Mouse (Mus musculus): ENCODE results near the gene Slc1a3. TPM values are rescaled to one million over a fixed set of nuclear protein-coding genes. Genes with fewer than 3 reads are reported as not detected.

Slc1a3 gene
- total and polyA plus RNA-seq, 3 experiments, result 4.5 to 12.6 (median 6.5) TPM

- Histone ChIP-seq H3K4me1 (ENCODE audit: control insufficient read depth in 1 of 2, insufficient read depth in 2 of 2) (peaks cover 3 to 12% of the 10 kb centered on the region in 2 experiments; a peak in 2 of 4 replicates), H3K9ac (ENCODE audit: insufficient read depth, low read depth) (no peak overlapping the region), H3K4me3 (replicated peaks in 1 of 3; ENCODE audit: low read depth in 2 of 3, low read length in 2 of 3, poor library complexity in 1 of 3) (no peak overlapping the region), H3K27me3 (replicated peaks) (no peaks in the 10 kb centered on the region), H3K27ac (ENCODE audit: insufficient read depth, low read depth) (no peak overlapping the region), H3K9me3 (replicated peaks; ENCODE audit: low read length) (no peaks in the 10 kb centered on the region), H3K36me3 (replicated peaks in 1 of 2; ENCODE audit: control insufficient read depth in 1 of 2, insufficient read depth in 1 of 2, low read length in 1 of 2) (no peaks in the 10 kb centered on the region), H3K4me2 (ENCODE audit: insufficient read depth, low read depth, poor library complexity, severe bottlenecking) (no peak overlapping the region), H3K79me2 (replicated peaks; ENCODE audit: control insufficient read depth, extremely low read depth, insufficient read depth, poor library complexity, severe bottlenecking) (no peaks in the 10 kb centered on the region)
- dilution Hi-C loops (cut with MboI; ENCODE audit: extremely low pct_ligation_motif_present, extremely low pct_unique_long_range_greater_than_20kb, low sequenced_read_pairs), result no loop called here
- in situ Hi-C loops (cut with MboI; ENCODE audit: low pct_ligation_motif_present, low pct_unique_long_range_greater_than_20kb, low sequenced_read_pairs), result no loop called here
- TF ChIP-seq IRF4 (IDR thresholded peaks at IDR 0.05; ENCODE audit: low read depth, low read length), result no peak
- TF ChIP-seq MXI1 (IDR thresholded peaks at IDR 0.05; ENCODE audit: low read depth, low read length), result no peak
- no peak for TF ChIP-seq MEF2A (IDR thresholded peaks at IDR 0.05; ENCODE audit: borderline replicate concordance, low read depth, low read length)
- no peak for TF ChIP-seq SMC3 (IDR thresholded peaks at IDR 0.05; ENCODE audit: low read depth, low read length)
- no peak for DNase-seq (ENCODE audit: extremely low read depth)
Observed at GRCm38 (mm10) chr15:8722386-8723100, 12.0 kb upstream of the Slc1a3 start.

- no peak for TF ChIP-seq E2F4 (IDR thresholded peaks at IDR 0.05; ENCODE audit: insufficient replicate concordance, low read depth, low read length)
- TF ChIP-seq POLR2AphosphoS2 (IDR thresholded peaks at IDR 0.05; ENCODE audit: low read depth, low read length), result no peak
- TF ChIP-seq JUND (conservative IDR thresholded peaks at IDR 0.05; ENCODE audit: low read depth, low read length), result no peak
- no peak for TF ChIP-seq ZKSCAN1 (IDR thresholded peaks at IDR 0.05; ENCODE audit: borderline replicate concordance, low read depth, low read length)
- TF ChIP-seq RAD21 (IDR thresholded peaks at IDR 0.05; ENCODE audit: low read depth, low read length), result no peak
- no peak for TF ChIP-seq RCOR1 (conservative IDR thresholded peaks at IDR 0.05; ENCODE audit: low read depth, low read length)
- Histone ChIP-seq H3K27me3 (replicated peaks) (no peaks in the 10 kb centered on the region), H3K27ac (ENCODE audit: insufficient read depth, low read depth) (no peak overlapping the region), H3K4me1 (ENCODE audit: control insufficient read depth in 1 of 2, insufficient read depth in 2 of 2) (peaks cover 3 to 19% of the 10 kb centered on the region in 2 experiments; a peak in 2 of 4 replicates), H3K9me3 (replicated peaks; ENCODE audit: low read length) (no peaks in the 10 kb centered on the region), H3K4me2 (ENCODE audit: insufficient read depth, low read depth, poor library complexity, severe bottlenecking) (no peak overlapping the region), H3K36me3 (replicated peaks in 1 of 2; ENCODE audit: control insufficient read depth in 1 of 2, insufficient read depth in 1 of 2, low read length in 1 of 2) (no peaks in the 10 kb centered on the region), H3K9ac (ENCODE audit: insufficient read depth, low read depth) (no peak overlapping the region), H3K79me2 (replicated peaks; ENCODE audit: control insufficient read depth, extremely low read depth, insufficient read depth, poor library complexity, severe bottlenecking) (no peaks in the 10 kb centered on the region), H3K4me3 (replicated peaks in 1 of 3; ENCODE audit: low read depth in 2 of 3, low read length in 2 of 3, poor library complexity in 1 of 3) (no peak overlapping the region)
- in situ Hi-C loops (cut with MboI; ENCODE audit: low pct_ligation_motif_present, low pct_unique_long_range_greater_than_20kb, low sequenced_read_pairs) (no loop called here), dilution Hi-C loops (cut with MboI; ENCODE audit: extremely low pct_ligation_motif_present, extremely low pct_unique_long_range_greater_than_20kb, low sequenced_read_pairs) (no loop called here)
- no peak for DNase-seq (ENCODE audit: extremely low read depth)
Observed at GRCm38 (mm10) chr15:8721746-8722145, 11.2 kb upstream of the Slc1a3 start.

- no peaks in the 10 kb centered on the region for H3K36me3 ChIP-seq (replicated peaks in 1 of 2; ENCODE audit: control insufficient read depth in 1 of 2, insufficient read depth in 1 of 2, low read length in 1 of 2)
- H3K4me2 ChIP-seq (ENCODE audit: insufficient read depth, low read depth, poor library complexity, severe bottlenecking), result no peak overlapping the region
- H3K9ac ChIP-seq (ENCODE audit: insufficient read depth, low read depth), result no peak overlapping the region
- dilution Hi-C loops (cut with MboI; ENCODE audit: extremely low pct_ligation_motif_present, extremely low pct_unique_long_range_greater_than_20kb, low sequenced_read_pairs), result no loop called here
- no peak overlapping the region for H3K4me3 ChIP-seq (replicated peaks in 1 of 3; ENCODE audit: low read depth in 2 of 3, low read length in 2 of 3, poor library complexity in 1 of 3)
- H3K9me3 ChIP-seq (replicated peaks; ENCODE audit: low read length), result no peaks in the 10 kb centered on the region
- no peaks in the 10 kb centered on the region; the same call in 1 of the 2 replicates for H3K79me2 ChIP-seq (replicated peaks; ENCODE audit: control insufficient read depth, extremely low read depth, insufficient read depth, poor library complexity, severe bottlenecking)
- H3K4me1 ChIP-seq (ENCODE audit: control insufficient read depth in 1 of 2, insufficient read depth in 2 of 2), result peaks cover 3 to 20% of the 10 kb centered on the region in 2 experiments; a peak in 2 of 4 replicates
- no peak for TF ChIP-seq BHLHE40 (IDR thresholded peaks at IDR 0.05; ENCODE audit: low read depth, low read length)
- H3K27me3 ChIP-seq (replicated peaks), result no peaks in the 10 kb centered on the region
- DNase-seq (ENCODE audit: extremely low read depth), result no peak
- H3K27ac ChIP-seq (ENCODE audit: insufficient read depth, low read depth), result no peak overlapping the region
- in situ Hi-C loops (cut with MboI; ENCODE audit: low pct_ligation_motif_present, low pct_unique_long_range_greater_than_20kb, low sequenced_read_pairs), result no loop called here
Observed at GRCm38 (mm10) chr15:8721005-8721404, 10.4 kb upstream of the Slc1a3 start.
